Mouse (Mus musculus) retina, postnatal 1 day (tissue): ENCODE measurements around the gene Scarf1.

Experiments
- DNase-seq: peaks from one replicate; pipeline ENCODE4 v3.0.0-alpha.2; 2012

Scarf1 gene

DNA sequence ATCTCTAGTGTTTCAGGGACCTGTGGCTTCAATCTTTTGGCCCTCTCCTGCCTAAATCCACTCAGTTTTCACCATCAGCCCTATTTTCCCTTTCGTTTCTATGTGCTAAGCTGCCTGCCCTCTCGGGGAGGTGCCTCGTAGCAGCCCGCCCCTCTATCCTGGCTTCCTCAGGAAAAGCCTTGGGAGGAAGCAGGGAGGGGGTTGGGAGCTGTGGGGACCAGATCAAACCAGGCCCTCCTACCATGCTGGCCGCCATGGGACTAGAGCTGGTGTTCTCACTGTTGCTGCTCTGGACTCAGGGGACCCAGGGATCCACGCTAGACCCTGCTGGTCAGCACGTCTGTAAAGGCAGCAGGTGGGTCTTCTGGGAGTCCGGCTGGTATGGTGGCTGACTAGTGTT is at the start of gene Scarf1:
Gene Scarf1 (plus strand): TSS at position 205 of the 400 bp plus-strand sequence.
- no peak for DNase-seq

GRCm38 (mm10) chr11:75463624-75464023 is 49.7 kb upstream of the Scarf1 start:
- no peak for DNase-seq

DNA sequence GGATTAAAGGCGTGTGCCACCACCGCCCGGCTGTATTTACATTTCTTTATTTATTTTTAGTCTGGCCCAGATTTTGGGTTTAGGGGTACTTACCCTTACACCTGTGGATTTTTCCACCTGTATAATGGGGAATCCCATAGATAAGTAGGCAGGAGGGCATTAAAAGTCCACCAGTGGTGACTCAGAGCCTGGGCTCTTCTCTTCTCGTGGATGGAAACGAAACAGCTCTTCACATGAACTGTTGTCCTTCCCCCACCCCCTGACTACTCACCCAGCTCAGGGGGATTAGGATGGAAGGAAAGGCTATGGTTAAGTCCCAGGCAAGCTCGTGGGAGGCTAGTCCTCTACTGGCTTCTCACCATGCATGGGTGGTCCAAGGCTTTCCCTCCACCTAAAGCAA is 48.9 kb upstream of the Scarf1 start:
- no peak for DNase-seq

DNA sequence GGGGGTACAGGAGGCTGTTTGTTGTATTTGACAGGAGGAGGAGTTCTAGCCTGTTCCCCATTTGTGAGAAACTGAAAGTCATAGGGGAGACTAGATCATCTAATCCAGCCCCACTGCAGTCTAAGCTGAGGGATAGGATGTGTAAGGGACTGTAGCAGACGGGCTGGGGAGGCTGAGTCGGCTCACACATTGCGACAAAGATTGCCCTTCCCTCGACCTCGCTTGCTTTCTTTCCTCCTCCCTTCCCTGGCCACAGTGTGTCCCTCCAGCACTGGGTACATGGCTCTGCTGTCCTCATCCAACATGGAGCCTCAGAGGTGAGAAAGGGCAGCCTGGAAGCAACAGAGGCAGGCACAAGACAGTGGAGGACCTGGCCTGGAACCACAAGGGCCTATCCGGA is 48.3 kb upstream of the Scarf1 start:
- no peak for DNase-seq

DNA sequence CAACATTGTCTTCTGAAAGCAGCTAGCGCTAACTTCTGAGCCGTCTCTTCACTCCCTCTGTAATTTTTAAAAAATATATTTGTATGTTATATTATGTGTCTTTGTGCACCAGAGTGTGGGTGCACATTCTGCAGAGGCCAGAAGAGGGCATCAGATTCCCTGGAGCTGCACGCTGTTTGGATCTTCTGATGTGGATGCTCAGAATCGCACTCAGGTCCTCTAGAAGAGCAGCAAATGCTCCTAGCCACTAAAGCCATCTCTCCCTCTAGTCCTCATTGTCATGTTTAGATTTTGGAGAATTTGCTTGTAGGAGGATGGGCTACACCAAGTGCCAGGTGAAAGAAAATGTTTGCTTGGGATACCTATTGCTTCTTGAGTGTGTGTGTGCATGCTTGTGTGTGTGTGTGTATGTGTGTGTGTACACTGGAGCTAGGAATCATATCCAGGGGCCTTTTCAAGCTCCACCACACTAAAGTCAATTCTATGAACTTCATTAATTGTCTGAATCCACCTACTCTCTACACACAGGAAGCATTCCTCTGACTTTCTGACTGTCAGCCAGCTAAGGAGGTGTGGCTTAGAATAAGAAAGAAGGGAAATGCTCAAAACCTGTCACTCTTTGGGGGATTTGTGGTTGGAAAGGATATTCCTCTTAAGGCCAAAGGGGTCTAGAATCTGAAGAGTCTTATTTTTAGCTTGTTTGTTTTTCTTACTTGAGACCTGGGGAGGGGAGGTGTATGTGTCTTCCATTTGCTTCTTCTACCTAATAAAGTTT is 46.4 kb upstream of the Scarf1 start:
- no peak for DNase-seq

DNA sequence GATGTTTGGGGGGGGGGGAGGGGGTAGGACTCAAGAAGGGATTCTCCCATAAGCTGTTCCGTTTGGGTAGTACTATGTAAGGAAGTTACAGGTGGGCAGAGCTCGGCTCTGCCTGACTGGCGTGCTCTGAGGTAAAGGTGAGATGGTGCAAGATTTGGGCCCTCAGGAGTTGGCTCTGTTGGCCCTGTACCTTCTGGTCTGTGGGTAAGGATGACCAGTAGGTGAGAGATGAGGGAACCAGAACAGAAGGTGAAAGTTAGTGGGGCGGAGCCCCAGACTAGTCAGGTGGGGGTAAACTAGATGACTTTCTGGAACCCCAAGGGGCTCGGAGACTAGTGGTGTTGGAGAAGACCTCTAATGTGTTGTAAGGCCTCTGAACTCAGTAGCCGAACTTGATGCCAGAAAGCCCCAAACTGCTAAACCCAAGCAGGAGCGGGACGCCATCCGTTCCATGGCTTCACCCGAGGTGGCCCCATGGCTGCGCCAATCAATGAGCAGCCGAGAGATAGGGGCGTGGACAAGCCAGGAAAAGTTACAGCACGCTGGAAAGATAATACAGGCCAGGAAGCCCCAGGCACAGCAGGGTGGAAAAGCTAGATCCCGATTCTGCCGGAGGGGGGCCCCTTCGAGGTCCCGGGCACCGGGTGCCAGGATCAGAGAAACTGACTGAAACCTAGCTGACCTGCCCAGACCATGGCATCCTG is 45.7 kb upstream of the Scarf1 start:
- DNase-seq, result peak; percentile 68

DNA sequence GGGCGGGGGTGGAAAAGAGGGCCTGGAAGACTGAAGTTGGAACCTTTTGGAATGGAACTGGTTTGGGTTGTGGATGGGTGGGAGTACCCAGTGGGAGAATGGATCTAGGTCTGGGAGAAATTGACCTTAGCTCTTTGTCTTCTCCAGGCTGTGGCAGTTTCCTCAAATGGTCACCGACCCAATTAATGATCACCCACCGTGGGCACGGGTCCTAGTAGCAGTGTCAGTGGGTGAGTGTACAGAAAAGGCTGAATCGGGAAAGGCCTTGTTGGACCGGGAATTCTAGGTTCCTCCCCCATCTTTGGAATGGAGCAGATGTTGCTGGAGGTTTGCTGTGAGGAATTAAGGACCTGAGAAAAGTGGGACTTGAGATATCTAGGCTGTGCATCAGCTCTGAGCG is 44.9 kb upstream of the Scarf1 start:
- DNase-seq, result no peak

- DNase-seq, result no peak
Observed at GRCm38 (mm10) chr11:75469261-75469660, 44.1 kb upstream of the Scarf1 start.

- no peak for DNase-seq
Observed at GRCm38 (mm10) chr11:75470675-75471074, 42.7 kb upstream of the Scarf1 start.

DNA sequence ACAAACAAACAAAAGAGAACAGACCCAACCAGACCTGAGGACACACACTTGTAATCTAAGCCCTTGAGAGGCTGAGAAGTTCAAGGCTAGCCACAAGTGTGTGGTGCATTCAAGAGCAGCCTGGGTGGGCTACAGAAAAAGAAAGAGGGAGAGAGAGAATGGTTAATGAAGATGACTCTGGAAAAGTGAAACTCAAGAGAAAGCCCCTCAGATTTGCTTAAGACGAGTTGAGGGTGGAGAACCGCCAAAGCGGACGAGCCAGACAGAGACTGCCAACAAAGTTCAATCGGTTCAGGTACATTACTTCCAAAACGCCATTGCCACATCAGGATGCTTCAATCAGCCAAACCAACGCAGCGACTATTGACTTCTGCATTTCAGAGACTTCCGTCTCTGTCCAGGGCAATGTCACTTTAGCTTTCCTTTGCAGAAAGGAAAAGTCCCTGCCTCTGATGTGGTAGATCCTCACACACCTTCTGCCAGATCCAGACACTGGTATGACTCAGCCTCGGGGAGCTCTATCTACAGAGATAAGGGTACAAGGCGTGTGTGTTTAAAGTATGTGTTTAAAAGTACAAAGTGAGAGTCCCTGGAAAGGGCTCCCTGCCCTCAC is 40.8 kb upstream of the Scarf1 start:
- no peak for DNase-seq

- no peak for DNase-seq
Observed at GRCm38 (mm10) chr11:75473376-75473775, 40.0 kb upstream of the Scarf1 start.

DNA sequence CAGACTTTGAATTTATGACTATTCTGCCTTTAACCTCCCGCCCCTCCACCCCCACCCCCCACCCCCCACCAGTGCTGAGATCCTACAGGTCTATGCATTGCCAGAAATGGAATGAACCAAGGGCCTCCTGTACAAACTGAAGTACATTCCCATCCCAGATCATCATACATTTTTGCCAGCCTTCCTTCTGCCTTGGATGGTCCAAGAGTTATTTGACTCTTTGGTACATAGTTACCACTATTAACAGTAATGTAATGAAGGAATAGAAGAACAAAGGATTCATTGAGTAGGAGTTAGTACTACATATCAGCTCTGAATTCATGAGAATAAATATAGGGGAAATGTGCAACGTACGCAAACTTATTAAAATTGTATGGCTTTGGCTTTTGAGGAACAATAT is 27.1 kb upstream of the Scarf1 start:
- DNase-seq, result no peak

GRCm38 (mm10) chr11:75486601-75487285 is 26.6 kb upstream of the Scarf1 start, which contains the start of gene Prpf8:
TSS of gene Prpf8 (plus strand) at chr11:75486816.
- peak; percentile 98 for DNase-seq

- DNase-seq, result peak; percentile 17
Observed at GRCm38 (mm10) chr11:75487496-75487895, 25.8 kb upstream of the Scarf1 start.

GRCm38 (mm10) chr11:75494296-75495049 is 18.9 kb upstream of the Scarf1 start:
- no peak for DNase-seq

GRCm38 (mm10) chr11:75498126-75498525 is 15.2 kb upstream of the Scarf1 start:
- DNase-seq, result no peak

- DNase-seq, result no peak
Observed at GRCm38 (mm10) chr11:75508162-75508561, 5.2 kb upstream of the Scarf1 start.

DNA sequence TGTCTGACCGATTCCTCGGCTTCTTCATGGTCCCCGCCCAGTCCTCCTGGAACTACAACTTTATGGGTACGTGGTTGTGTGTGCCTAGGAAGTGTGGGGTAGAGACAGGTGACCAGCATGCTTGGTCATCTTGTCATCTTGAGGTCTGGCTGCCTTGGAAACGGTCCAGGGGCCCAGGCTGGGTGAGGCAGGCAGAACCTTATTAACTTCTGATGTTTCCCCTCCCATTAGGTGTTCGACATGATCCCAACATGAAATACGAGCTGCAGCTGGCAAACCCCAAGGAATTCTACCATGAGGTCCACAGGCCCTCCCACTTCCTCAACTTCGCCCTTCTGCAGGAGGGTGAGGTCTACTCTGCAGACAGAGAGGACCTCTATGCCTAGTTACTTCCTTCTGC is 4.4 kb upstream of the Scarf1 start:
- no peak for DNase-seq

DNA sequence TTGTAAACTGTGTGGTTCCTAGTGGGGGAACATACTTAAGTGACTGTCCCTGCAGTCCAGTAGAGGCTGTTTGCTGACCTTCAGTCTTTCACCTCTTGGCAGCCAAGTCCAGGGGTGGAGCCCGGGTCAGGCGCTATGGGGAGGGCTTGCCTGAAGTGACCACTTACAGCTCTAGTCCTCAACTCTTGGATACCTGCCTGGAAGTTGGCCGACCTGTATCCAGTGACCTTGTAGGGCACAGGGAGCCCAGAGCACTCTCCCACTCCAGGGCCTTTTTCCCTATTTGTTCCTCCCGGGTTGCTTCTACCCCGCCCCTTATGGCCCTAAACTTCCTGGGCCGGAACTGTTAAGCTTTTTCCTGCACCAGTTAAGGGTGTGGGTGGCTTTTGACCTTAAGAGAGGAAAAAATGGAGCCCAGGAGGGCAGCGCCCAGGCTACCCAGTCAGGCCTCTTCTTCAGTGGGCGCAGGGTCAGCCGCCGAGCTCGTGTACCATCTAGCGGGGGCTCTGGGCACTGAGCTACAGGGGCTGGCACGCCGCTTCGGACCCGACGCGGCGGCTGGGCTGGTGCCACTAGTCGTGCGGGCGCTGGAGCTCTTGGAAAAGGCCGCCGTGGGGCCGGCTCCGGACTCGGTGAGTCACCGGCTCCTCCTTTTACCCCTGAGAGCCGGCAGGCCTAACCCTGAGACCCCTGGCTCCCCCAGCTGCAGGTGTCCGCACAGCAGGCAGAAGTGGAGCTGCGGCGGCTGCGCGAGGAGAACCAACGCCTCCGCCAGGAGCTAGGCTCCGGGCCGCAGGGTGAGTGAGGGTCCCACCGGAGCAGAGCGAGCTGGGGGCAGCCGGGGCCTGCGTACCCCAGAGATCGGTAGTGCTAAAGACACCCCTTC is 3.4 kb upstream of the Scarf1 start, which contains the start of gene Rilp:
Gene Rilp (plus strand): TSS at position 354 of the 886 bp plus-strand sequence.
- no peak for DNase-seq

DNA sequence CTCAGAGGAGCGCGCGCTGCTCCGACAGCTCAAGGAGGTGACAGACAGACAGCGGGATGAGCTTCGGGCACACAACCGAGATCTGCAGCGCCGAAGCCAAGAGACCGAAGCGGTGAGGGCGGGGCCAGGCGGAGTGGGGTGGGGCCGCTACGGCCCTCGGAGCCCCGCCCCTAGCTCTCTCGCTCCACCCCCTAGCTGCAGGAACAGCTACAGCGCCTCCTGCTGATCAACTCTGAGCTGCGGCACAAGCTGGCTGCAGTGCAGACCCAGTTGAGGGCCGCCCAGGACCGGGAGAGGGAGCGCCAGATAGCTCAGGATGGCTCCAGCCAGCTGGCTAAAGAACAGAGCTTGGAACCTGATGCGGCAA is 2.7 kb upstream of the Scarf1 start:
- peak; percentile 93 for DNase-seq

- no peak for DNase-seq
Observed at GRCm38 (mm10) chr11:75511213-75511612, 2.1 kb upstream of the Scarf1 start.
